10 mouse cellular contexts compared by ENCODE assay signal in the genomic region with DNA sequence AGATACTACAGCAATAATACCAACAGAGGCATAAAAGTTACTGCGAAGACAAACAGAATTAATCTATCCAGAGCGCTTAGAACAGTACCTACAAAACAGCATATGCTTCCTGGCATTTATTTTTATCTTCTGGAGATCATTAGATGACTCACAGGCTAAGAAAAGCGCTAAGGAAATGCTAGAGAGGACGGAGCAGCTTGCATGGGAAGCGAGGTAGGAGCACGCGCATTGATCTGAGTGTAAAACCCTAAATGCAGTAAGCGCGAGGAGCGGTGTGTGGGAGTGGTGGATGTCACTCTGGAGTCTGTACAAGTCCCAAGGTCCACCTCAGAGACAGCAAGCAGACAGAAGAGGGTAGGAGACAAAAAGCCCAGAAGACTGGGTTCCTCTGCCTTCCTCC.
DNase-seq lines count a peak whose midpoint lies in the region; ATAC-seq and TF ChIP-seq lines count a peak whose summit lies in the region.
"Had no signal": no experiment of that assay in that cellular context is flagged by ENCODE, and none has a peak within 500 bp of the region (broad histone marks: within the 10 kb centered on the region; RNA-seq: fewer than 3 reads in every experiment).

No protein-coding gene starts in this region.

- H3K36me3 ChIP-seq in limb, embryonic 14.5 days (ENCODE audit: control insufficient read depth, insufficient read depth, low read length) = no peaks in the 10 kb centered on the region
- H3K36me3 ChIP-seq in limb, embryonic 10.5 days = no peaks in the 10 kb centered on the region
- H3K36me3 ChIP-seq in midbrain, embryonic 11.5 days (ENCODE audit: control insufficient read depth, insufficient read depth, low read length) = no peaks in the 10 kb centered on the region

- no peaks in the 10 kb centered on the region for H3K9me3 ChIP-seq in limb, embryonic 14.5 days (ENCODE audit: control insufficient read depth, low read length)
- H3K9me3 ChIP-seq in limb, embryonic 10.5 days (replicated peaks) = no peaks in the 10 kb centered on the region
- no peaks in the 10 kb centered on the region for H3K9me3 ChIP-seq in midbrain, embryonic 11.5 days (ENCODE audit: control insufficient read depth, low read length)

- 0 out of 2 replicates have a peak, but pooled peaks cover 12% of the 10 kb centered on the region for H3K4me1 ChIP-seq in limb, embryonic 14.5 days (ENCODE audit: control insufficient read depth, insufficient read depth, low read length)
- H3K4me1 ChIP-seq in limb, embryonic 10.5 days = peaks cover 40% of the 10 kb centered on the region
- H3K4me1 ChIP-seq in midbrain, embryonic 11.5 days (ENCODE audit: control insufficient read depth, insufficient read depth, low read length) = no peaks in the 10 kb centered on the region

- no peak overlapping the region for H3K4me3 ChIP-seq in limb, embryonic 14.5 days (replicated peaks; ENCODE audit: low read length)
- no peak overlapping the region for H3K4me3 ChIP-seq in limb, embryonic 10.5 days
- H3K4me3 ChIP-seq in midbrain, embryonic 11.5 days (ENCODE audit: low read depth, low read length) = no peak overlapping the region

- H3K4me2 ChIP-seq in limb, embryonic 14.5 days (replicated peaks; ENCODE audit: low read depth, low read length, severe bottlenecking) = no peak overlapping the region
- no peak overlapping the region for H3K4me2 ChIP-seq in midbrain, embryonic 11.5 days

- no peak overlapping the region for H3K27ac ChIP-seq in limb, embryonic 14.5 days (replicated peaks; ENCODE audit: low read depth, low read length)
- no peak overlapping the region for H3K27ac ChIP-seq in limb, embryonic 10.5 days
- no peak overlapping the region for H3K27ac ChIP-seq in midbrain, embryonic 11.5 days (ENCODE audit: low read depth, low read length)

- 86% methylated on average over 10 of the region's 10 CpGs for WGBS in limb, embryonic 14.5 days
- 90% methylated on average over 10 of the region's 10 CpGs for WGBS in limb, embryonic 10.5 days
- WGBS in midbrain, embryonic 11.5 days = 95% methylated on average over 10 of the region's 10 CpGs

- H3K9ac ChIP-seq in limb, embryonic 14.5 days (ENCODE audit: low read depth, low read length, severe bottlenecking) = no peak overlapping the region
- no peak overlapping the region for H3K9ac ChIP-seq in midbrain, embryonic 11.5 days (ENCODE audit: low read length)

- ATAC-seq in limb, embryonic 14.5 days (ENCODE audit: low FRiP score, low read depth) = no peak
- ATAC-seq in monocyte, adult 5-6 weeks (replicated peaks; ENCODE audit: insufficient number of reproducible peaks, low FRiP score, low TSS enrichment, poor library complexity, severe bottlenecking) = no peak
- ATAC-seq in midbrain, embryonic 11.5 days (ENCODE audit: low FRiP score) = no peak

- no peaks in the 10 kb centered on the region for H3K27me3 ChIP-seq in limb, embryonic 14.5 days (ENCODE audit: control insufficient read depth, insufficient read depth, low read length)
- no peaks in the 10 kb centered on the region for H3K27me3 ChIP-seq in limb, embryonic 10.5 days (ENCODE audit: low read depth, poor library complexity, severe bottlenecking)
- H3K27me3 ChIP-seq in midbrain, embryonic 11.5 days (ENCODE audit: control insufficient read depth, insufficient read depth, low read length) = no peaks in the 10 kb centered on the region

- TF ChIP-seq POLR2A in limb, embryonic 14.5 days (IDR thresholded peaks at IDR 0.05; ENCODE audit: borderline replicate concordance, extremely low read depth, insufficient read depth, insufficient read length) = no peak

- DNase-seq in adrenal gland, adult 2 months = peak; percentile 10
- no peak for DNase-seq in adrenal gland, postnatal 25 days
- peak; percentile 27 for DNase-seq in limb, embryonic 14.5 days (ENCODE audit: low spot score)
- DNase-seq in limb, embryonic 10.5 days (ENCODE audit: low spot score) = no peak
- peak; percentile 47 for DNase-seq in layer of hippocampus, adult 9-10 months (ENCODE audit: low spot score)
- peak; percentile 67 to 86 for DNase-seq in right cerebral cortex, postnatal 10 days (ENCODE audit: low spot score in 2 of 2)
- DNase-seq in midbrain, embryonic 11.5 days (ENCODE audit: low spot score, missing footprints) = no peak
- DNase-seq: gastrocnemius, postnatal 25 days; kidney, adult 11 months had no signal

Comparison
In these comparisons a context has a peak if more than half of its experiments do, and no peak if none do; other contexts are left out.
1. DNase-seq: peak in adrenal gland, adult 2 months (single experiment), limb, embryonic 14.5 days (single experiment), layer of hippocampus, adult 9-10 months (single experiment) and right cerebral cortex, postnatal 10 days (2 of 2); none in adrenal gland, postnatal 25 days (single experiment), limb, embryonic 10.5 days (single experiment) and midbrain, embryonic 11.5 days (single experiment).